Mouse (Mus musculus) telencephalon, adult 2 months (tissue): Measurements from ENCODE around the gene Tmem131.
"Not testable (repeated sequence)": the region's sequence is repeated elsewhere in the genome, so short reads cannot be mapped to it uniquely, and the experiment has no call there.

Source experiments
- DNase-seq: peaks from one replicate; pipeline ENCODE4 v3.0.0-alpha.2; 2011; ENCODE audit warnings: low read depth, low spot score

Tmem131 gene

GRCm38 (mm10) chr1:36919728-36920127 lies 23.7 kb downstream of the Tmem131 start:
- no peak for DNase-seq

- no peak for DNase-seq
These were observed 26.0 kb downstream of the Tmem131 start for GRCm38 (mm10) chr1:36917423-36917822.

GRCm38 (mm10) chr1:36915200-36915580 lies 28.3 kb downstream of the Tmem131 start:
- DNase-seq, result no peak

GRCm38 (mm10) chr1:36914455-36915199 lies 28.8 kb downstream of the Tmem131 start:
- DNase-seq, result no peak

- DNase-seq, result no peak
These were observed 29.7 kb downstream of the Tmem131 start for GRCm38 (mm10) chr1:36913806-36914205.

GRCm38 (mm10) chr1:36912239-36912638 lies 31.2 kb downstream of the Tmem131 start:
- DNase-seq, result no peak

- DNase-seq, result no peak
These were observed 31.9 kb downstream of the Tmem131 start for GRCm38 (mm10) chr1:36911603-36912002.

- no peak for DNase-seq
These were observed 33.1 kb downstream of the Tmem131 start for GRCm38 (mm10) chr1:36910397-36910796.

GRCm38 (mm10) chr1:36909965-36910364 lies 33.5 kb downstream of the Tmem131 start:
- DNase-seq, result not testable (repeated sequence)

GRCm38 (mm10) chr1:36905216-36905615 lies 38.2 kb downstream of the Tmem131 start:
- DNase-seq, result no peak

- DNase-seq, result no peak
These were observed 39.0 kb downstream of the Tmem131 start for GRCm38 (mm10) chr1:36904489-36904888.

- no peak for DNase-seq
These were observed 39.4 kb downstream of the Tmem131 start for GRCm38 (mm10) chr1:36904084-36904451.

GRCm38 (mm10) chr1:36903376-36904083 lies 39.9 kb downstream of the Tmem131 start:
- no peak for DNase-seq

GRCm38 (mm10) chr1:36902533-36903315 lies 40.7 kb downstream of the Tmem131 start:
- DNase-seq, result no peak

GRCm38 (mm10) chr1:36899622-36900021 lies 43.8 kb downstream of the Tmem131 start:
- no peak for DNase-seq

GRCm38 (mm10) chr1:36896423-36896822 lies 47.0 kb downstream of the Tmem131 start:
- no peak for DNase-seq

- no peak for DNase-seq
These were observed 48.0 kb downstream of the Tmem131 start for GRCm38 (mm10) chr1:36895452-36895851.

- DNase-seq, result no peak
These were observed 49.3 kb downstream of the Tmem131 start for GRCm38 (mm10) chr1:36894136-36894535.

- not testable (repeated sequence) for DNase-seq
These were observed 49.7 kb downstream of the Tmem131 start for GRCm38 (mm10) chr1:36893720-36894119.

GRCm38 (mm10) chr1:36893146-36893545 lies 50.3 kb downstream of the Tmem131 start:
- no peak for DNase-seq

GRCm38 (mm10) chr1:36892461-36892860 lies 51.0 kb downstream of the Tmem131 start:
- DNase-seq, result no peak

GRCm38 (mm10) chr1:36889016-36889415 lies 54.5 kb downstream of the Tmem131 start:
- no peak for DNase-seq
